Mouse (Mus musculus) right cerebral cortex, postnatal 4 days (tissue): ENCODE data around the gene Cebpb.

Experiments
- DNase-seq: peaks from one replicate; pipeline ENCODE4 v3.0.0-alpha.2; 2022

Cebpb gene

DNA sequence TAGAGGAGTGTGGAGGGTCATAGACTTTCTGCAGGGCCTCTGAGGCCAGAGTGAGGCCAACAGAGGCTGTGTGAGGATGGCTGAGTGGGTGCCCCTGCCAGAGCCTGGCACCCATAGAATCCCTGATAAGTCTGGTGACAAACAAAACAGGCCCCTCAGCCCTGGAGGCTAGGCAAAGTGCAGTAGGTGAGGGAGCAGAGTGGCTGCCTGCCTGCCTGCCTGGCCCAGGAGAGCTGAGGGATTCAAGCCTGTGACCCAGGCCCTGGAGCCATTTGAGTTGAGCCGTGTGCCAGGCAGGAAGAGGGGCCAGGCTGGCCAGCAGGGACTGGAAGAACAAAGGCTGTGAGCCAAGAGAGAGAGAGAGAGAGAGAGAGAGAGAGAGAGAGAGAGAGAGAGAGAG lies 5.5 kb downstream of the Cebpb start:
- DNase-seq: no peak

- DNase-seq: no peak
Measured at GRCm38 (mm10) chr2:167694963-167695362, 6.2 kb downstream of the Cebpb start.

- no peak for DNase-seq
Measured at GRCm38 (mm10) chr2:167695491-167695890, 6.8 kb downstream of the Cebpb start.

DNA sequence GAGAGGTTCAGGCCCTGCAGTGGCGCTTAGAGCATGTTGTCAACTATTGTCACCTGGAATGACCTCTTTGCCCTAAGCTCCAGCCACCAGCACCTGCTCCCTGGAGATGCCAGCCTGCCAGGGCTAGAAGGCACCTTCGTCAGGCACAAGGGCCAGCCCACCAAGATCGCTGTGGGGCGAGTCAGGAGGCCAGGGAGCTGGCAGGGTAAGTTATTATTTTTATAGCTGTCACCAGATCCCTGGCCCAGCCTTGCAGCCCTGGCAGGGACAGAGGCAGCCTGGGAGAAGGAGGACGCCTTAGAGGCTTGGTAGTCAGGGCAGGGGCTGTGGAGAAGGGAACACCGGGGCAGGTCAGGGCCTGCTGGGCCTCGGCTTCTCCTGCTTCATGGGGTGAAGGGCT lies 7.4 kb downstream of the Cebpb start:
- no peak for DNase-seq

GRCm38 (mm10) chr2:167697902-167698301 lies 9.2 kb downstream of the Cebpb start:
- no peak for DNase-seq

GRCm38 (mm10) chr2:167700018-167700417 lies 11.3 kb downstream of the Cebpb start:
- no peak for DNase-seq

GRCm38 (mm10) chr2:167701472-167701871 lies 12.8 kb downstream of the Cebpb start:
- no peak for DNase-seq

DNA sequence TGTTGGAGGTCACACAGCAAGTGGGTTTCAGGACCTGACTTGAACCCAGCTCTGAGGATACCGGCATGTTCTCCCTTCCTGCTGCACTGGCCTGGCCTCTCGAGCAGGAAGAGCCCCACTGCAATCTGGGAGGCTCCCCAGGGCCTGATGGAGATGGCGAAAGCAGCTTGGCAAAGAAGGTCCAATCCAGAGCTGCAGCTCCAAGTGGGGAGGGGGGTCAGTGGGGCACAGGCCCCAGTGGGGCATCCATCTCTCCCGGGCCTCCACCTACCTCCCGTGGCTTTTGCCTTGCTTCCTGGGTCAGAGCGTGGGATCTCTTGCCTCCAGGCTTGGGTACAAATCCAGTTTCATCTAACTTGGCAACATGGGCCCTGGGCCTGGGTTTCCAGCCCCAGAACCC lies 13.4 kb downstream of the Cebpb start:
- no peak for DNase-seq

- DNase-seq: no peak
Measured at GRCm38 (mm10) chr2:167704409-167704808, 15.7 kb downstream of the Cebpb start.

- DNase-seq: no peak
Measured at GRCm38 (mm10) chr2:167706183-167706939, 17.6 kb downstream of the Cebpb start.

GRCm38 (mm10) chr2:167708373-167708772 lies 19.7 kb downstream of the Cebpb start:
- DNase-seq: no peak

GRCm38 (mm10) chr2:167709969-167710368 lies 21.3 kb downstream of the Cebpb start:
- no peak for DNase-seq

DNA sequence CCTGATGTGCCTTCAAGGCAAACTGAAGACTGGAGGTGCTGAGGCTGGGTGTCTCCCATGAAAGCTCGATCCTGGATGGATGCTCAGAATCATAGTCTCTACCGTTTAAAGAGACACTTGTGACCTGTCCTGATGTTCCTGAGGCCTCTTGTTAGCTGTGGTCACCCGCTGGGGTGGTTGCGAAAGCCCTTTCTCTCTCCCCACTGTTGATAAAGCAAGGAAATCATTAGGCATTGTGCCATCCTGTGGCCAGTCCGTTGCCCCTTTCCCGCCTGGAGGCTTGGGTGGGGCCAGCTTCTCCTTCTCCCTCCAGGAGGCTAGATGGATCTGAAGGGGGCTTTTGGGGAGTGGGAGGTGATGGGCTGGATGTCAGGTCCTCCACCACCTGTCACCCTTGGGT lies 21.9 kb downstream of the Cebpb start:
- DNase-seq: no peak

GRCm38 (mm10) chr2:167712872-167713821 lies 24.4 kb downstream of the Cebpb start:
- DNase-seq: peak; percentile 11

GRCm38 (mm10) chr2:167714298-167714697 lies 25.6 kb downstream of the Cebpb start:
- no peak for DNase-seq

GRCm38 (mm10) chr2:167715008-167715407 lies 26.3 kb downstream of the Cebpb start:
- no peak for DNase-seq

- DNase-seq: no peak
Measured at GRCm38 (mm10) chr2:167717208-167717607, 28.5 kb downstream of the Cebpb start.

DNA sequence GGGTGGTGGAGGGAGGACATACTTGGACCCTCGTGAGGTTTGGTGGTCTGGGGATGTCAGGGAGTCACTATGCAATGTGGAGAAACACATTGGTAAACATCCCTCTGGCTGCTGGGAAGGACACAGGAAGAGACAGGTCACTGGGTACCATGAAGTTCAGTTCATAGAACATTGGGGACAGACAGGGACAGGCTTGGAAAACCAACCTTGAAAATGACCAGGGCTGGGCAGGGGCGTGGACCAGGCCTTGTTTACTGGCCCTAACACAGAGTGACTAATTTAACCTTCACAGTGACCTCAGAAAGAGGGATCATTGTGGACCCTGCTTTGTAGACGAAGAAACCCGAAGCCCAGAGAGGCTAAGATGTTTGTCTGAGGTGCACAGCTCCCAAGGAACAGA lies 30.8 kb downstream of the Cebpb start:
- DNase-seq: no peak

- no peak for DNase-seq
Measured at GRCm38 (mm10) chr2:167721159-167721882, 32.6 kb downstream of the Cebpb start.

DNA sequence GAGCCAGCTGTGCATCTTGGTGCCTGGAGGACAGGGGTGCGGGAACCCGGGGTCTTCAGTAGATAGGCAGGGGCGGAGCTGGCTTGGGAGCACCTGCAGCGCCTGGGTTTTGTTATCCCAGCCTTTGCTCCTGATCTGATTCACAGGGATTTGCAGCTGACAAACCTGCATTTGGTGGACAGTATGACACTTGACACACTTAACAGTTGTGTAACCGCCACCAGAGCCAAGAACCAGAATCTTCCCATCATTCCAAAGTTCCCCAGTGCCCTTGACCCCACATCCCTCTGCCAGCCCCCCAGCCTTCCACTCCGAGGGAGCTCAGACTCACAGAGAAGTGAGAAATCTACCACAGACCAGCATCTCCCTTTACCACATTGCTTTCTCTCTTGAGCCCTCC lies 33.8 kb downstream of the Cebpb start:
- DNase-seq: no peak

GRCm38 (mm10) chr2:167723589-167724206 lies 35.0 kb downstream of the Cebpb start:
- DNase-seq: no peak

- DNase-seq: no peak
Measured at GRCm38 (mm10) chr2:167725879-167726278, 37.2 kb downstream of the Cebpb start.

DNA sequence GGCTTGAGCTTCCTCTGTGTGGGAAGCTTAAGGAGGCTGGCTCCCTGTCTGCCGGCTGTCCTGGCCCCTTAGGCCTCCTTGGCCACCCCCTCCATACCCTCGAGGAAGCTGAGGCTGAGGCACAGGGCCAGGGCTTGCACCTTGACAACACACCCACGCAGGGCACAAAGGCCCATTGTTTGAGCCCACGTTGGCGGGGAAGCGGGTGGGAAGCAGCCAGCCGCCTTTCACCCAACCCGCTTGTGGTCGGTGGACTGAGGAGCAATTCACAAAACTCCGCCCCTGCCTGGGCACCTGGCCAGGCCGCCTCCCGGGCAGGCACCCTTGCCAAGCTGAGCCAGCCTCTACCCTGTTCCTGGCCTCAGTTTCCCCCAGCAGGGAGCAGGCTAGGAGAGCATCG lies 38.4 kb downstream of the Cebpb start:
- peak; percentile 62 for DNase-seq
